Mouse (Mus musculus) bone marrow, adult 2 months (tissue): Measurements from ENCODE around the gene Aadat. TPM values are rescaled to one million over a fixed set of nuclear protein-coding genes. Genes with fewer than 3 reads are reported as not detected.
"Not testable (repeated sequence)": the region's sequence is repeated elsewhere in the genome, so short reads cannot be mapped to it uniquely, and the experiment has no call there.

ENCODE experiments used
- H3K27ac ChIP-seq: fragments of 200-500 bp; 2 replicates; pipeline ENCODE4 v1.5.1; 2012; ENCODE audit warnings: low read depth, mild to moderate bottlenecking, control low read depth, inconsistent platforms, low read length; ENCODE audit not compliant: control insufficient read depth, poor library complexity, insufficient read depth
- H3K4me1 ChIP-seq: fragments of 200-500 bp; 2 replicates; pipeline ENCODE4 v1.6.1; 2011; ENCODE audit warnings: low read length; ENCODE audit not compliant: control insufficient read depth, insufficient read depth
- H3K4me3 ChIP-seq: fragments of 200-500 bp; replicated peaks from 2 replicates; pipeline ENCODE3; 2011; ENCODE audit warnings: mild to moderate bottlenecking, low read depth, low read length, control low read depth; ENCODE audit not compliant: control insufficient read depth
- CTCF ChIP-seq: fragments of 200-500 bp; IDR thresholded peaks from 2 replicates; pipeline ENCODE4 v1.5.1; 2011; ENCODE audit warnings: low read length, control low read depth; ENCODE audit not compliant: control insufficient read depth, insufficient read depth
- POLR2A ChIP-seq: fragments of 200-500 bp; IDR thresholded peaks from 2 replicates; pipeline ENCODE4 v1.6.1; 2011; ENCODE audit warnings: low read depth, mild to moderate bottlenecking, control low read depth, low read length, borderline replicate concordance; ENCODE audit not compliant: control insufficient read depth
- WGBS: fragments of 180-500 bp; shearing (Covaris S2); methylation state at CpG from one replicate; pipeline ENCODE4 v1.1.7; 2018; 5-methylcytosine and 5-hydroxymethylcytosine counted together
- polyA plus RNA-seq: library from polyadenylated mRNA; stranded (reverse); fragments of >200 nt; gene quantifications from 2 replicates; pipeline ENCODE4 v1.2.4, GENCODE M21; 2011; ENCODE audit warnings: low replicate concordance; ENCODE audit not compliant: missing spikeins, insufficient read depth, insufficient read length

The Aadat gene
- polyA plus RNA-seq, 1 experiment = not detected

DNA sequence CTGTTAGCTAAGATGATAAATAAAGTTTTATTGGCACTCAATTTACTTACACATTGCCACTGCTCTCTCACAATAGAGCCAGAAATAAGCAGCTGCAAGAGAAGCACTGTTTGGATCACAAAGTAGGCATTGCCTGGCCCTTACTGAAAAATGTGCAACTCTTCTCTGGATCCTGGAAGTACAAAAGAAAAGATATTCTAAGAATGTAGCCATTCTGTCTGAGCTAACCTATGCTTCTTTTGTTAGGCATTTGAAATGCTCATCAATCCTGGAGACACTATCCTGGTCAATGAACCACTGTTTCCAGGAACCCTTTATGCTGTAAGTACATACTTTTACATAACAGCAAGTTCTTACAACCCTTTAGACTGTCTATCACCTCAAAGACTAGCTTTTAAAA lies 12.6 kb downstream of the Aadat start:
- H3K4me3 ChIP-seq = no peak overlapping the region
- H3K27ac ChIP-seq = no peak overlapping the region
- TF ChIP-seq CTCF = no peak
- no peak for TF ChIP-seq POLR2A
- no peaks in the 10 kb centered on the region for H3K4me1 ChIP-seq

DNA sequence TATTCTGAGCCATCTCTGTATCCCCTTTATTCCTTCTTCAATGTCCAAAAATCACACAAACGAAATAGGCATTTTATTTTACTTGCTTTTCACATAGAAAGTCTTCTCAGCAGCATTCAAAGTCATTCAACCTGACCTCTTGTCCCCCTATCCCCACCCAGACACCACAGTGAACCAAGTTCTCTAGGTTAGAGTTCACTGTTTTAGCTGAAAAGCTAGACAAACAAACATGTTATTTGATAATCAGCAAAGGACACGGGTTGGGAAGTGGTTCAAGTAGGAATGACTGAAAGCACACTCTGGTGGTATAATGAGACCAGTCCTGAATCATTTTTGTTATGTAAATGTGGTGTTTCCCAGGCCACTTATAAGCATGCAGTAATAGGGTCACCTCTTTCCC lies 29.2 kb downstream of the Aadat start:
- TF ChIP-seq POLR2A (no peak), CTCF (no peak)
- Histone ChIP-seq H3K4me3 (no peak overlapping the region), H3K27ac (no peak overlapping the region), H3K4me1 (no peaks in the 10 kb centered on the region)
- 55% methylated on average over 2 of the region's 2 CpGs for WGBS

DNA sequence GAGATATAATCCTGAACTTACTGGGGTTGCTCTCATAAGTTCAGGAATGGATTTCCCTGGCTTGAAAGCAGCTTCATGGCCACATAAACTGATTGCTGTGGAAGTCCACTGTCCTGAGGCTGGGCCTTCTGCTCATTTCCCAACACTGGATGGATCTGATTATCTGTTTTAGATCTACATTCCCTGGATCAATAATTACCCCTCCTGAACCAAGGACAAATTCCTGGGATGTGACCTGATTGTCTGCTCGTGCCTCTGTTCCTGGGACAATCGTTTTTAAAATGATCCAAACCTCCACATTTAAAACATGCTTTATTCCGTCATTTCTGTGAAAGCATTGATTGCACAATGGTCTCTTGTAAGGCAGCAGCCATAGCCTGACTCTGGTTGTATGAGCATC lies 61.1 kb downstream of the Aadat start:
- H3K4me3 ChIP-seq = no peak overlapping the region

DNA sequence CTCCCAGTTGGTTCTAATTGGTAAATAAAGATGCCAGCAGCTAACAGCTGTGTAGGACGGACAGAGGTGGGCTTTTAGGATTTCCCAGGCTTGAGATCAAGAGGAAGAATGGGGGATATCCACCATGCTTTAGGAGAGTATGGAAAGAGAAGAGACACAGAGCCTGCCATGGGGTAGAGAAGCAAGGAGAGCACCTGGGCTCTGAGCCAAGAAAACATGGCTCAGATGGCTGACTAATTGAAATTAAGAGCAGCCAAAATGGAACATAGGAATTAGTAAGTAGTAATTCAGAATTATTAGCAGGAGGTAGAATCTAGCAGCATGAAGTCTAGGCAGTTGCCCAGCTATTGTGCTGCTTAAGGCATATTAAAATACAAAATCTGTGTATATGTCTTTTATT lies 71.5 kb downstream of the Aadat start:
- Histone ChIP-seq H3K27ac (no peak overlapping the region), H3K4me1 (no peaks in the 10 kb centered on the region), H3K4me3 (no peak overlapping the region)
- TF ChIP-seq CTCF = no peak
- no peak for TF ChIP-seq POLR2A
- 65% methylated on average over 1 of the region's 1 CpGs for WGBS

More for the DNA sequence above, 61.1 kb downstream of the Aadat start:
- 62% methylated on average over 3 of the region's 3 CpGs for WGBS
- TF ChIP-seq CTCF (no peak), POLR2A (no peak)
- no peak overlapping the region for H3K27ac ChIP-seq
- H3K4me1 ChIP-seq = no peaks in the 10 kb centered on the region

DNA sequence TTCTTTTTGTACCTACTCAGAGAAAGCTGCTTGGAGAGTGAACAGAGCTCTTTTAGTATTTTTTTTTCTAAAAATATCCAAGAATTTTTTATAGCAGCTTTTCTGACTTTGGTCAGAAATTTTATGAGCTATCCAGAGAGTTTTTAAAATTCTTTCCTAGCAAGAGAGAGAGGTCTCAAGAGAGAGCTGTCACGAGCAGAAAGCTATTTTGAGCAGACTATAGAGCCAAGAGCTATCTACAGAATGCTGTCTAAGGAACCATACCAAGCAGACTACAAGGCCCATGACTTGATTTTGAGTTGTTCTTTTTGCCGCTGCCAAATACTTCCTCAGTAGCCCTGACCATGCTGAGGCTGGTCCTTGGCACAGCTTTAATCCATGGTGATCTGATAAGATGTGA lies 77.6 kb downstream of the Aadat start:
- Histone ChIP-seq H3K4me1 (no peaks in the 10 kb centered on the region), H3K4me3 (no peak overlapping the region), H3K27ac (no peak overlapping the region)
- TF ChIP-seq POLR2A = no peak
- TF ChIP-seq CTCF = no peak
- WGBS = 64% methylated on average over 2 of the region's 2 CpGs

DNA sequence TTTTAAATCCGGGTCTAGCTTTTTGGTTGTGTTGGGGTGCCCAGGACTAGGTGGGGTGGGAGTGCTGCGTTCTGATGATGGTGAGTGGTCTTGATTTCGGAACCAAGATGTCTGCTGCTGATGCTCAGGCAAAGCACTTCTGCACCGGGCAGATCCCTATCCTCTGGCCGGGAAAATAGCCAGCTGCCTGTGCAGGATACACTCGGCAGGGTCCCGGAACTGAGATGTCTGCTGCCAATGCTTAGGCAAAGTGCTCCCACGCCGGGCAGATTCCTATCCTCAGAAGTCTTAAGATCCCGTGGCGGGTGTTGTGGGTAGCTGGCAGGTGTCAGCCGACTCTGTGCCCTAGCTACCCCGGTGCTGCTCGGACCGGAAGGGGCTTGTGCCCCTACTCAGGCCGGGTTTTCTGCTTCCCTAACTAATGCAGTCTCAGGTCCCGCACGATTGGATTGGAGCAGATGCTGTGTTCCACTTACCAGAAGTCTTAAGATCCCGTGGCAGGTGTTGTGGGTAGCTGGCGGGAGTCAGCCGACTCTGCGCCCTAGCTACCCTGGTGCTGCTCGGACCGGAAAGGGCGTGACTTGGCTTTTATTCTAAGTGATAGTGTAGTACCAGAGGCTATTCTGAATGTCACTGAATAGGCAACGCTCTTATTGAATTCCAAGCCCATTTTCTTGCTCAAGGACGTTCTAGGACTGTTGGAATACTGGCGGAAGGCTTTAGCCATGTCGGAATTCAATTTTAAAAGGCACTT lies 85.8 kb downstream of the Aadat start:
- H3K4me1 ChIP-seq, H3K27ac ChIP-seq, H3K4me3 ChIP-seq: not testable (repeated sequence)
- 84% methylated on average over 29 of the region's 29 CpGs for WGBS

DNA sequence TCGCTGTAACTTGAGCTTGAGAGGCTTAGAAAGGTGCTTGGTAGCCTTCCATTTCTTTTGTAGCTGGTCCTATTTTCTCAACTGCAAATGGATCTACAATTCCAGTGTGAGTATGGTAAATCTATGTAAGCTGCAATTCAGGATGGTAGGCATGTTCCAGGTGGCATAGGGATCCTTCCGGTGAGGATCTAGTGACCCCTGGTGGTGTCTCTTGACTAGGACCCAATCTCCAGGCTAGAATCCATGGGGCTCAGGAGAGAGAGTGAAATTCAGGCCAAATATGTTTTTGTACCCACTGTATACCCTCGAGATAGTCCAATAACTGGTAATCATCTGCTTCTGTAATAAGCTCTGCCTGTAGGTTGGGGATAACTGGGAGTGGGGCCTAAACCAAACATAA lies 89.0 kb downstream of the Aadat start:
- H3K4me1 ChIP-seq = no peaks in the 10 kb centered on the region
- no peak overlapping the region for H3K4me3 ChIP-seq
- no peak overlapping the region for H3K27ac ChIP-seq
- 68% methylated on average over 3 of the region's 3 CpGs for WGBS
- TF ChIP-seq POLR2A = no peak
- TF ChIP-seq CTCF = no peak

Other genes starting within 250 kb of the Aadat start
- not detected in 2 replicates for gene Gm10283, start 2.7 kb upstream of the Aadat start, polyA plus RNA-seq
- gene Mfap3l, start 126.9 kb downstream of the Aadat start, polyA plus RNA-seq = 2.3 and 5.7 TPM in 2 replicates